Mouse (Mus musculus) left cerebral cortex, adult 9 months (tissue): ENCODE measurements around the gene Rhoc.
"Not testable (repeated sequence)": the region's sequence is repeated elsewhere in the genome, so short reads cannot be mapped to it uniquely, and the experiment has no call there.

ENCODE experiments used
- DNase-seq, 2 experiments: peaks; one replicate each; pipeline ENCODE4 v3.0.0; 2022; ENCODE audit warnings: low spot score in 2 of 2

Gene Rhoc

GRCm38 (mm10) chr3:104788075-104788474 is at the start of gene Rhoc:
Gene Rhoc, plus strand, starts transcription at chr3:104788375.
- DNase-seq, result no peak

GRCm38 (mm10) chr3:104741954-104742353 is 46.2 kb upstream of the Rhoc start:
- no peak for DNase-seq

DNA sequence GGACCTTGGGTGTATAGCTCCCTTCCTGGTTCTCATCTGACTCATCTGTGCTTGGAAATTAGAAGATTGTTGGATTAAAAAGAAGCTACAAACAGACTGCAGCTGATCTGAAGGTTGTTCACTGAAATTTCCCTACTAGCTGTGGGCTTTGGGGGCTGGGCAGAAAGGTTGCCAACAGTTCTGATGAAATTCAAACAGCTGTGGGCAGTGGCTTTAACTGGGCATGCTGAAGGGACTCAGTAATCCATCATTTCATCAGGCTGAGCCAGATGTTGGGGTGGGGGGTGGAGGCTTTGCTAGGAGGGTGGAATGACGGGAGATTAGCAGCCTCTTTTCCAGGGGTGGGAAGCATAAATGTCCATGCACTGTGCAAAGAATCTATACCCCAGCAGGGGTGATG is 45.0 kb upstream of the Rhoc start:
- no peak for DNase-seq

DNA sequence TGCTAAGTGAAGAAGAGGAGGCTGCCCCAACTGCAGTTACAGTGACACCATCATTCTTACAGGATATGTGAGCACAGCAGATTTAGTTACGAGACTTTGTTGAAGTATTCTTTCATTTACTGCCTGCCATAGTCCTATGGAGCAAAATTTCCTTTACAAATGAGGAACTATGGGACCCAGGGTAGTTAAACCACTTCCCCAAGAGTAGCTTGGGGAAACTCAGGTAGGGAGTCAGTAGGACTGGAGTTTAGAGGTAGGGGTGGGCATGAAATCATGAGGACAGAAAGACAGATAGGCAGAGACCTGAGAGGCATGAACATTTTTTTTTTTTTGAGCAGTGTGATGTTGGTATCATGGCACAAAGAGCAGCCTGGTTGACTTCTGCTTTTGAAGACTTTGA is 44.3 kb upstream of the Rhoc start:
- no peak for DNase-seq

- DNase-seq, result not testable (repeated sequence)
Observed at GRCm38 (mm10) chr3:104752845-104753244, 35.3 kb upstream of the Rhoc start.

DNA sequence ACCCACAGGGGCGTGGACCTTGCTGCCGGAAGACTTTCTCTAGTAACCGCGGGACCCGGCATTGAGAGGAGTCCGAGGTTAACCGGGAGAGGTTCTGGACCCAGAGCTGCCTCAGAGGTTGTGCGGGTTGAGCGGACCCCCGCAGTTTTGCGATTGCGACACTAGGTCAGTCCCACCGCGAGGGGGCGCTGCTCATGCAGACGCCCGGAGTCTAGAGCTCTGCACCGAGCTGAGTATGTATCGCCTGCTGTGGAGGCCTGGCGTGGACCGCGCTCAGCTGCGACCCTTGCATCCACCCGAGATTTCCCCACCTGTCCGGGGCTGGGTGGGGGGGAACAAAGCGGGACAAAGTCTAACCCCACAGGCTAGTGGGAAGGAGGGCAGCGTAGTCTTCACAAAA is 29.8 kb upstream of the Rhoc start:
- peak in 1 of 2 experiments; percentile 48 for DNase-seq

- DNase-seq, result no peak
Observed at GRCm38 (mm10) chr3:104758869-104759268, 29.3 kb upstream of the Rhoc start.

GRCm38 (mm10) chr3:104762103-104762863 is 25.9 kb upstream of the Rhoc start:
- DNase-seq, result not testable (repeated sequence)

GRCm38 (mm10) chr3:104765021-104765420 is 23.2 kb upstream of the Rhoc start:
- DNase-seq, result no peak

DNA sequence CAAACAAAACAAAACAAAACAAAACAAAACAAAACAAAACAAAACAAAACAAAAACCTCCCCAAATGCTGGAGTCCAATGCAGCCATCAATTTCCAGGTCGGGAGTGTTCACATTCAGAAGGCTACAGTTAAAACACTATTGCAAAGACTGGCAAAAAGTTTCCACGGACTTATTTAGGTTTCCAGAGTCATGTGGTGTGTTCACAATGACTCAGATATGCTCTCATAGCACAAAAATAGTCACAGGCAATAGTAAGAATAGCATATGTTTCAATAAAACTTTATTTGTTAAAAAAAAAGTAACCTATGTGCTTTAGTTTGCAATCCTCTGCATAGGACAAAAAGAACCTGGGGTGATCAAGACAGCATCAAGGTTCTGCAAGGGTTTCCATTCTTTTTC is 21.0 kb upstream of the Rhoc start:
- DNase-seq, result no peak

DNA sequence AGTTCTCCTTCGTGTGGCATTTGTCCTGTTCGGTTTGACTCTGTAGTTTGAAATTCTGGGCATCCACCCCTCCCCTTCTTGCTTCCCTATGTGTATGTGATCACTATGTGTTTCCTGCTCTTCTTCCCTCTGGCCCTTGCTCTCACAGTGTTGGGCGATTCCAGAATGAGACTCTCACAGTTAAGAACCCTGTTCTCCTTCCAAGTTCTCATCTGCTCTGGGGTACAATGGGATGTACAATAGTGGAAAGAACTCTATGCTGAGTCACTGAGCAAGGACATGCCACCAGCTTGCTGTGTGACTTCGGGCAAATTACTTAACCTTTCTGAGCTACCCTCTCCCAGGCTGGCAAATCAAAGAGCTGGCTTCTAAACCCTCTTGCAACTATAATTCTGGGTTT is 20.5 kb upstream of the Rhoc start:
- DNase-seq, result no peak

GRCm38 (mm10) chr3:104769135-104769534 is 19.0 kb upstream of the Rhoc start:
- DNase-seq, result no peak

DNA sequence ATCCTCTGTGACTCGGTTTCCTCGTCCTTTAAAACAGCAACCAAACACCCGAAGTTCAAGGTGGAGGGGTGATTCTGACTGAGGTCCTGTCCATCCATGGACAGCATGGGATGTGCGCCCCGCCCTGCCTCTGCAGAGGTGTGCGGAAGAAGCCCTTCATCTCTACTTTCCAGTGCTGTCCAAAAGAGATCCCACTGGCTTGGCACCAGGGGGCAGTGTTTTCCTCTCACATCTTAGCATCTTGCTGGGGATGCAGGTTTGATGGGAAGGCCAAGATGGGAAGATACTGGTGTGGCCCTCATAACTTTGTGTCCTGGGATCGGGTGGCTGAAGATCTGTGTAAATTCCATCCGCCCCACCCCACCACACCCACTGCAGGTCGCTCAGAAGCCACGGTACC is 18.1 kb upstream of the Rhoc start:
- DNase-seq, result peak in 1 of 2 experiments; percentile 43

GRCm38 (mm10) chr3:104770918-104771317 is 17.3 kb upstream of the Rhoc start:
- no peak for DNase-seq

- no peak for DNase-seq
Observed at GRCm38 (mm10) chr3:104771460-104771859, 16.7 kb upstream of the Rhoc start.

- no peak for DNase-seq
Observed at GRCm38 (mm10) chr3:104773301-104773700, 14.9 kb upstream of the Rhoc start.

GRCm38 (mm10) chr3:104777342-104777741 is 10.8 kb upstream of the Rhoc start:
- DNase-seq, result no peak

DNA sequence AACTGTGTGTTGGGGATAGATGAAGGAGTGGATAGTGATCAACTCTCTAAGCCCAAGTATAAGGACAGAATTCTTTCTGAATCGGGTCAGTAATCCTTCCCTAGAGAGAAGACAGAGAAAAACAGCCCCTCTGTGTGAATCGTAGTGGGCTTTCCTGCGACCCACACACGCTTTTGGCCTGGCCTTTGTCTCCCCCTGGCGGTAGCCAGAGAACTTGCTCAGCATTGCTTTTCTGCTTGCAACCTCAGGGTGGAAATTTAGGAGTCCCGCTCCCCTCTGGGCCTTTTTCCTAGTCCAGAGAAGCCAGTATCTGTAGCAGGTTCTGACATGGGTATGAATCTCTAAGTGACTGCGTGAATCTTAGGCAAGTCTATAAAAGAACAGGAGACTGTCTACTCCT is 8.2 kb upstream of the Rhoc start:
- no peak for DNase-seq

DNA sequence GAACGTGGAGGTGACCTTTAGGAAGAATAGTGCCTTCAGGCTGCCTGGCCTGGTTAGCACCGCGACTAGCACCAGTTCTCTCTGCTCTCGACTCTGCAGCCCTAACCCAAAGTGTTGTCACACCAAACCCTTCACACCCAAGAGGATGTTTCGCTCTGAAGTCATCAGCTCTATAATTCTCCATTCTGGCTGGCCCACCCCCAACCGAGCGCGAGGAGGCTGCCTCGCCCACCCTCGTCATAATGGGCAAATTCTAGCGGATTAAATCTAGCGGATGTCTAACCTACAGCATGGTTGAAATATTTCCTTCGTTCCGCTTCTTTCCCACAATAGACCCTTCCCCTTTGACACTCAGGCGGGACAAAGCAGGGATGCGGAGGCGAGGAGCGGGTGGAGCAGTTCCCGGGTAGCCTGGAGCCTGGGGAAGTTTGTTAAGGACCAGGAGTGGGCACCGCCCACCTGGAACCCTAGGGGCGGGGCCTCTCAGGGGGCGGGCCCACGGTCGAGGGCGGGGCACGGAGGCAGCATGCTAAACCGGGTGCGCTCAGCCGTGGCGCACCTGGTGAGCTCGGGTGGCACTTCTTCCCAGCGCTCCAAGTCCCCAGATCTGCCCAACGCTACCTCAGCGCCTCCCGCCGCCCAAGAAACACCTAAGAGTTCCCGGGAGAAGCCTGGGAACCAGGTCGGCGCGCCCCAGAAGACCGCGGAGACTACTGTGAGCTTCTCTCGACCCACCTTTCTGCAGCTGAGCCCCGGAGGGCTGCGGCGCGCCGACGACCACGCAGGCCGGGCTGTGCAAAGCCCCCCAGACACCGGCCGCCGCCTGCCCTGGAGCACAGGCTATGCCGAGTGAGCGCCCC is 7.4 kb upstream of the Rhoc start, which contains the start of gene Ppm1j:
Ppm1j (plus strand) TSS at position 496 of the 860 bp plus-strand sequence.
- no peak for DNase-seq

- DNase-seq, result no peak
Observed at GRCm38 (mm10) chr3:104781471-104781903, 6.7 kb upstream of the Rhoc start, which contains the start of gene Fam19a3. Gene Fam19a3, minus strand, starts transcription at chr3:104781840.

- DNase-seq, result no peak
Observed at GRCm38 (mm10) chr3:104782061-104782681, 6.0 kb upstream of the Rhoc start.

- DNase-seq, result no peak
Observed at GRCm38 (mm10) chr3:104783971-104784500, 4.1 kb upstream of the Rhoc start.
